Mouse (Mus musculus) right cerebral cortex, postnatal 36 days (tissue): ENCODE results near the gene Agpat3.

Experiments used
- DNase-seq, 2 experiments: peaks; one replicate each; pipeline ENCODE4 v3.0.0; 2022; ENCODE audit warnings: low spot score in 2 of 2, mixed read lengths in 1 of 2

The Agpat3 gene

GRCm38 (mm10) chr10:78259702-78260101, 92.6 kb downstream of the Agpat3 start:
- DNase-seq: no peak

GRCm38 (mm10) chr10:78259230-78259629, 93.1 kb downstream of the Agpat3 start:
- no peak for DNase-seq

DNA sequence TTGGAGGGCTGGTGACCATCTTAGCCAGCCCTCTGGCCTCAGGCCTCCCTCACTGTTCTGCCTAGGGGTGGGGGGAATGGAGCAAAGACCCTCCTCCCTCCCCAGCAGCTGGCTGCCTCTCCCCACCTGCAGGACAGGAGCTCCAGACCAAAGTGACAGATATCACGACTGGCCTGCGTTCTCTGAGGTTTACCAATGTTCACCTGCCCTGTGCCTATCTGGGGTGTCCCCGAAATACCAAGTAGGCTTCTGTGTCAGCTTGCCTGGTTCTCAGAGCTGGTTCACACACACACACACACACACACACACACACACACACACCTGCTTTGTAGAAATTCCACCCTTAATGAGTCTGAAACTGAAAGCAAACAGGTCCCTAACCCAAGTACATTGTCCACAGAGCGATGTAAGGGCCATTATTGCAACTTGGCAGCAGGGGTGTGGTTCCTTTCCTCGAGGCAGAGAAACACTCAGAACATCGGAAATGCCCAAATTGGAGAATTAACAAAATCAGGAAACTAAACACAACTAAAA, 94.1 kb downstream of the Agpat3 start:
- no peak for DNase-seq

DNA sequence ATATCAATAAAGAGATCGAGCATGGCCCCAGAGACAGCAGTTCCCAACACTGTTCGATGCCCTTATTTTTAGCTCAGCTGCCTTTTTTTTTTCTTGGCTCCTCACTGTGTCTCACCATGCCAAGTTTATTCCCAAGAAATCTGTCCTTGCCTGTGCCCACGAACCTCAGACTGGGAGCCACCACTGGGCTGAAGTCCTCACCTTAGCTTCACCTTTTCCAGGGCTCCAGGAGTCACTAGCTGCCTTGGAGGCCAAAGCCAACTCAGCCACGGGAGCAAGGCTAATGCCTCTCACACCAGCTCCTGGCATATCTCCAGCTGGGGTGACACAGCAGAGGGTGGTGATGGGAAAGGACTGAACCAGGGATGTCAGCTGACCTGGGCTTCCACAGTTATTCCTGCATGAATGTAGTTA, 96.6 kb downstream of the Agpat3 start:
- no peak for DNase-seq

DNA sequence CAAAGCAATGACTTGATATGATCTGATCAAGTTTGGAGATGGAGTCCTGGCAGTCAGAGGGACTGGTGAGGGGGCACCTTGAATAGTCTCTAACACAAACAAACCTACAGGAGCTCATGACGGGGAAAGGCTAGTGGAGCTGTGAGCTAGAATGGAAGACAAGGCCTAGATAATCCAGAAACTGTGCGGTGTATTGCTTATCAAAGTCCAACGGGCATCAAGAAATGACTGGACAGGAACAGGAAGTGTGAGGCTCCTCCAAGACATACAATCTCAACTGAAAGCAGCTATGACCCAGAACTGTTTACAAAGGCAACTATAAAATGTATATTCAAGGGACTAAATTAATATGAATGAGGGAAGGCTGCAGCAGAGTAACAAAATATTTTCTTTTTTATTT, 105.1 kb downstream of the Agpat3 start:
- DNase-seq: no peak

DNA sequence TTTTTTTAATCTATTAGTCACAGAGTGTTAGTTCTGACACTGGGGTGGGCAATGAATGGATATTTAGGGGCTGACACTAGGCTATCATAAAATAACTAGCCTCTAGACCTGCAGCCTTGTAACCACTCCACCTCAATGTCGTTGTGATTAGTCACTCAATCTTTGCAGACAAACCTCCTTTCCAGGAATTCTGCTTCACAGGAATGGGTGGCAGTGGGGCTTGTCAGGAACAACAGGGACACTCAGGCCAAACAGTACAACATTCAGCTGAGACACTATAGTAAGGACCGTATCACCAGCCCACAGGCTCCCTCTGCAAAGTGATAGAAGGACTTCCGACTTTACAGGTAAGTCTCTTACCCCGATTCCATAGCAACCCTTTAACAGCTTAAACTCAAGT, 105.6 kb downstream of the Agpat3 start:
- DNase-seq: no peak

- no peak for DNase-seq
Measured at GRCm38 (mm10) chr10:78245225-78245547, 107.1 kb downstream of the Agpat3 start.

DNA sequence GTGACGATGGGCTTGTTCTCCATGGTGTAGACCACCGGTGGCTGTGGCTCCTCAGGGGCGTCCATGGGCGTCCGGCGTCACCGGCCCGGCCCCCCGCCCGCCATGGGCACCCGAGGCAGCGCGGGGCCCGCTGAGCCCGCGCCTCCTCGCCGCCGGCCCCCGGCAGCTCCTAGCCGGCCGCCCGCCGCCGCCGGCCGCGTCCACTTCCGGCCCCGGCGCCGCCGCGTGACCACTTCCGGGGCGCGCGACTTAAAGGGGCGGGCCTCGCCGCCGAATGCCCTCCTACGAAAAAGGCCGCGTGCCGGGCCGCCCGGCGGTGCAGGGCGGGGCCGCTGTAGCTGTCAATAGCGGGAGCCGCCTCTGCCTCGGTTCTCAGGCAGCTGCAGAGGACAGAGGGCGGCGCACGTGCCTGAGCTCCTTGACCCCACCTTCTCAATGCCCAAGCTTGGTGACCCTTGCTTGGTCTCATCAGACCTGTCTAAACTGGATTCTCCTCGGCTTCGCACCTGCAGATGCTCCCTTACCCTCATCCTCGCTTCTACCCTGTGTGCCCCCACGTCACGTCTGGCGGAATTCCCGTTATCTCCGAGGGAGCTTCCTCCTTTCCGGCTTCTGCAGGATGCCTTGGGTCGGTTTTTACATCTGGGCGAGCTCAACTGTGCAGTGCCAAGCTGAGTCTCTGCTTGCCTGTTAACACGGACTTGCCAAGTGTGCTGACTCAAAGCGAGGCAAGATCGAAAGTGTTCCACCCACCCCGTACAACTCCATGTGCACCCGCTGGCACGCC, 107.7 kb downstream of the Agpat3 start, which contains the start of gene Trappc10:
TSS of gene Trappc10 (minus strand) at position 204 of the 787 bp plus-strand sequence.
- DNase-seq: peak; percentile 81 to 85

GRCm38 (mm10) chr10:78244058-78244437, 108.2 kb downstream of the Agpat3 start:
- DNase-seq: no peak

DNA sequence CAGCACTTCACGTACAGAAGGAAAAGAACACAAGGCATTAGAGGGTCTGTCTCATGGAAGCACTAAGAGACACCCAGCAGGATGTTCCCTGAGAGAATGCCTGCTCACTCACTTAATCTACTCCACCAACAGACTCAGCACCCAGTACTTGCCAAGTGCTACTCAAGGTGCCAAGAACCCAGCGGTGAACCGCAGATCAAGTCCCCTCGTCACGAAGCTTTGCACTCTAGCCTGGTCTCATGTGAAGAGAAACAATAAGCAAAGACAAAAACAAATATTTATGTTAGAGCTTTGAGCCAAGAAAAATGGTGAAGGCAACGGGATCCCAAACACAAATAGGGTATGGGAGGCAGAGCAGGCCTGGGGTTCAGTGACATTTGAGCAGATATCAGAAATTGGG, 113.4 kb downstream of the Agpat3 start:
- no peak for DNase-seq

DNA sequence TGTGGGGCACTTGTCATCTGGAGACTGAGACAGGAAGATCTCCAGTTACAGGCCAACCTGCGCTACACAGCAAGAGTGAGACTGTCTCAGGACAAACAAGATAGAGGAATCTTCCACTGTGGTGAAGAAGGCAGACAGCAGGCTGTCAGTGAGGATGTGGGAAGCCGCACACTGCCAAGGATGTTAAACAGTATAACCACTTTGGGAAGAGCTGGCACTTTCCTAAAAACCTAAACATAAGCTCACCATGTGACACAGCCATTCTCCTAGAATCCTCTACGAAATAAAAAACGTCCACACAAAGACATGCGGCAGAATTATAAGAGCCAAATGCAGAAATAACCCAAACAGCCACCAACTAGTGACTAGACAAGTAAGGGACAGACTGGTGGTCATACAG, 114.0 kb downstream of the Agpat3 start:
- DNase-seq: peak in 1 of 2 experiments; percentile 67

- DNase-seq: no peak
Measured at GRCm38 (mm10) chr10:78237809-78238208, 114.5 kb downstream of the Agpat3 start.

DNA sequence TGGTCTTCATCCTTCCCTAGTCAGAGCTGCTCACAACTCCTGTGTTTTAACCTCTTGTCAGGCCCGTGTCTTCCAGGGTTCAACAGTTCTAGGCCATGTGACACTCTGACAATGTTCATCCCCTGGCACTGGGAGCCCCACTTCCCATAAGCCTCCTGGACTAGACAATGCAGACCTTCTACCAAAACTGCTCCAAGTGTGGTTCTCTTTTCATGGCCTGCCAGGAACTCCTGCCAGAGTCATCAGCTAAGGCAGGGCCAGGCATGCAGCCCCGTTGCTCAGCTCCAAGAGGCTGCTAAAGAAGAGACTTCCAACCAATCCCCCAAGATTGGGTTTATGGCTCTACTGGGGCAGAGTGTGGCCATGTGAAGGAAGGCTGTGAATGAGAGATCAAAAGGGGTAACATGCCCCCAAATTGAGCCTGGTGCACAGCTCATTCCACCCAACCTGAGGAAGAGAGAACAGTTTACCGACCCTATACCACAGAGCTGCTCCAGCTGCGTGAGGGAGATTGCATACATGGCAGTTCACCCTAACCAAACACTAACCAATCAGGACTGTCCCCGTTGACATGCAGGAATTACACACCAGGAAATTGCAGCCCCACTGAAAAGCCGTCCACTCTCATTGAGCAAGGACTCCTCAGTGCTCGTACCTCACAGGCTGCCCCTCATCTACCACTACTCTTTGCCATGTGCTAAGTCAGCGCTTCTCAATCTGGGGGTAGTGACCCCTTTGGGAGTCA, 115.2 kb downstream of the Agpat3 start:
- DNase-seq: no peak

- DNase-seq: no peak
Measured at GRCm38 (mm10) chr10:78233756-78234155, 118.5 kb downstream of the Agpat3 start.

GRCm38 (mm10) chr10:78233161-78233560, 119.1 kb downstream of the Agpat3 start:
- DNase-seq: no peak

GRCm38 (mm10) chr10:78232301-78232980, 119.8 kb downstream of the Agpat3 start:
- DNase-seq: no peak

- no peak for DNase-seq
Measured at GRCm38 (mm10) chr10:78228560-78228928, 123.7 kb downstream of the Agpat3 start.

GRCm38 (mm10) chr10:78227875-78228559, 124.3 kb downstream of the Agpat3 start:
- no peak for DNase-seq

DNA sequence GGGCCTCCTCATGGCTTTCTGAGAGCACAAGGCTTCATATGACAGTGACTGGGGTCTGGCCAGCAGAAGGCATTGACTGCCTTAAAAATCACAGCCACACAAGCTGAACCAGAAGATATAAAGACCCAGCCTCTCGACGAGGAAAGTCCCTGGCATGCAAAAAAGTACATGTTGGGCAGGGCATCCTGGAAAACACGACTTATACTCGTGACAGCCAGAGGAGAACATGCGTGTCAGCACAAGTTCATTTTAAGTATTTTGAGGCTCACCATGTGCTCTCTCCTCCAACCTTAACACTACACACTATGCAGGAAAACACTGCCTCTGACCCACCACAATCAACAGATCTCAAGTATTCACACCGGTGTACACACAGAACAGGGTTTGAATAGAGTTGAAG, 128.2 kb downstream of the Agpat3 start:
- DNase-seq: no peak

- no peak for DNase-seq
Measured at GRCm38 (mm10) chr10:78222908-78223307, 129.4 kb downstream of the Agpat3 start.

DNA sequence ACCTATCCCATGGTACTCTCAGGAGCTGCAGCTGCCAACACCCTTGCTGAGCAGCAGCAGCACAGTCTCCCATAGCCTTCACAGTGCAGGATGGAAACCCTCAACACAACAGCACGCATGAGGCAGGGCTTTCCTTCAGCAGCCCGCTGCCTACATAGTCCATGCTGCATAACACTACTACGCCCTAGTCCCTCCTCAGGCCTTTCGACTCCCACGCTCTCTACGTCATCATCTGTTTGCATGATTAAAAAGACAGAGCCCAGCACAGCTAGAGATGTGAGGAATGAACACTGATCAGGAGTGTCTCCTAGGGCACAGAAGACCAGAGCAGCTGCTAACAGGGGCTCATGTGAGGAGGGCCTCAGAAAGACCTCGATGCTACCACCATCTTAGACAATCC, 131.0 kb downstream of the Agpat3 start:
- DNase-seq: peak in 1 of 2 experiments; percentile 29

- DNase-seq: peak in 1 of 2 experiments; percentile 37
Measured at GRCm38 (mm10) chr10:78219528-78219927, 132.8 kb downstream of the Agpat3 start.
